Mouse (Mus musculus) limb, embryonic 10.5 days (tissue): ENCODE results near the gene Bicra. TPM values are rescaled to one million over a fixed set of nuclear protein-coding genes. Genes with fewer than 3 reads are reported as not detected.

Experiments
- DNase-seq: peaks from one replicate; pipeline ENCODE4 v3.0.0-alpha.2; 2017; ENCODE audit warnings: low spot score
- H3K27ac ChIP-seq: fragments of 300-500 bp; sonication (generic); 2 replicates; pipeline ENCODE4 v1.5.1; 2016; ENCODE audit warnings: mild to moderate bottlenecking
- H3K27me3 ChIP-seq: fragments of 300-500 bp; sonication (generic); 2 replicates; pipeline ENCODE4 v1.6.1; 2016; ENCODE audit warnings: low read depth, mild to moderate bottlenecking; ENCODE audit not compliant: poor library complexity, severe bottlenecking
- H3K36me3 ChIP-seq: fragments of 300-500 bp; sonication (generic); 2 replicates; pipeline ENCODE4 v1.6.1; 2016; ENCODE audit warnings: mild to moderate bottlenecking, moderate library complexity
- H3K4me1 ChIP-seq: fragments of 300-500 bp; sonication (generic); 2 replicates; pipeline ENCODE4 v1.6.1; 2016
- H3K4me3 ChIP-seq: fragments of 300-500 bp; sonication (generic); 2 replicates; pipeline ENCODE4 v1.5.1; 2016; ENCODE audit warnings: mild to moderate bottlenecking, moderate library complexity
- H3K9me3 ChIP-seq: fragments of 300-500 bp; sonication (generic); replicated peaks from 2 replicates; pipeline ENCODE4 v1.6.1; 2016; ENCODE audit warnings: mild to moderate bottlenecking
- WGBS: fragments of 180-500 bp; shearing (Covaris S2); methylation state at CpG from one replicate; pipeline ENCODE4 v1.1.7; 2016; 5-methylcytosine and 5-hydroxymethylcytosine counted together
- polyA plus RNA-seq: library from polyadenylated mRNA; unstranded; fragments of >200 nt; fragmentation: Nextera tagmentation; extraction: Ambion mirVana; gene quantifications from 2 replicates; pipeline ENCODE4 v1.2.1, GENCODE M21; 2016

Bicra gene
- polyA plus RNA-seq, 1 experiment from 2014 or later: 10.8 TPM

DNA sequence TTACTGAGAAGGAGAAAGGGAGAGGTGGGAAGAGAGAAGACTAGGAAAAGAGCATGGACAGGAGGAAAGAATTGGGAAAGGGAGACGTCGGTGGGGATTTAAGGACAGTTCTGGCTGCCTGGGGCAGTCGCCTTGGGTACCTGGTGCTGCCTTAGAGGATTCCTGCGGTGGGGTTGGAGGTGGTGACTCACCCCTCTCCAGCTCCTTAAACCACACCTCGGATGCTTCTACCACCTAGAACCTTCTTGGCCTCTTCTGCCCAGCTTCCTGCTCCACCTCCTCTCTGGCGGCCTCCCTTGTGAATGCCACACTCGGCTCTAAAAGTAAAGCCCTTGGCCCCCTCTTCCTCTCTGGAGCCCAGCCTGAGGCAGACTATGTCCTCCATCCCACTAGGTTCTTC, 92.2 kb downstream of the Bicra start:
- 0 out of 2 replicates have a peak overlapping the region, but pooled peaks have one; percentile 51 for H3K27ac ChIP-seq
- no peak for DNase-seq
- 15% methylated on average over 7 of the region's 7 CpGs for WGBS
- peaks cover 8% of the 10 kb centered on the region for H3K4me1 ChIP-seq
- no peaks in the 10 kb centered on the region for H3K36me3 ChIP-seq
- no peaks in the 10 kb centered on the region for H3K9me3 ChIP-seq
- peak overlapping the region; percentile 46 for H3K4me3 ChIP-seq
- peaks cover 16% of the 10 kb centered on the region for H3K27me3 ChIP-seq

DNA sequence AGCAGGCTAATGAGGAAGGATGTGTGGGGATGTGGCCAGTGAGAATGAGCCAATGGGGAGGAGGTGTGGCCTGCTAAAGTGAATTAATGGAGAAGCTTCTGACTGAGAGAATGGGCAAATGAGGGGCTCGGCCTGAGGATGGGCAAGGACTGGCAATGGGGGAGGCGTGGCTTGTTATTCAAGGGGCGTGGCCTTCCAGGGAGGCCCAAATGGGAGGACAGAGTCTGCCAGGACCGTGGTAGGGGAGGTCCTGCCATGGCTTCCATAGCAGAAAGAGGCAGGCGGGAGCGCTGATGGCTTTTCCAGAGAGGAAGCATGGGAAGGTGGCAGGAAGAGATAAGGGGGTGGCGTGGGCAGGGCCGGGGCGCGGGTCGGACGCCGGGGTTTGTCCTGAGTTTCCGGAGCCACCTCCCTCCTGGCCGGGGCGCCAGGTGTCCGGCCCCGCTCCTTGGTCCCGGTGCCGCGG, 92.7 kb downstream of the Bicra start:
- Histone ChIP-seq H3K27me3 (peaks cover 16% of the 10 kb centered on the region), H3K4me3 (peak overlapping the region; percentile 46), H3K4me1 (peaks cover 8% of the 10 kb centered on the region), H3K27ac (0 out of 2 replicates have a peak overlapping the region, but pooled peaks have one; percentile 51), H3K36me3 (no peaks in the 10 kb centered on the region), H3K9me3 (no peaks in the 10 kb centered on the region)
- DNase-seq: no peak
- WGBS: 5% methylated on average over 21 of the region's 21 CpGs

- H3K4me1 ChIP-seq: peaks cover 8% of the 10 kb centered on the region
- no peak for DNase-seq
- peaks cover 16% of the 10 kb centered on the region for H3K27me3 ChIP-seq
- H3K36me3 ChIP-seq: no peaks in the 10 kb centered on the region
- no peaks in the 10 kb centered on the region for H3K9me3 ChIP-seq
- H3K27ac ChIP-seq: no peak overlapping the region
- 90% methylated on average over 7 of the region's 7 CpGs for WGBS
- 0 out of 2 replicates have a peak overlapping the region, but pooled peaks have one; percentile 46 for H3K4me3 ChIP-seq
Observed at GRCm38 (mm10) chr7:15954436-15954835, 93.3 kb downstream of the Bicra start.

- peaks cover 11% of the 10 kb centered on the region for H3K4me1 ChIP-seq
- no peaks in the 10 kb centered on the region for H3K9me3 ChIP-seq
- 93% methylated on average over 13 of the region's 13 CpGs for WGBS
- no peak overlapping the region for H3K4me3 ChIP-seq
- DNase-seq: no peak
- H3K36me3 ChIP-seq: no peaks in the 10 kb centered on the region
- peaks cover 16% of the 10 kb centered on the region for H3K27me3 ChIP-seq
- H3K27ac ChIP-seq: no peak overlapping the region
Observed at GRCm38 (mm10) chr7:15953307-15954074, 94.2 kb downstream of the Bicra start.

DNA sequence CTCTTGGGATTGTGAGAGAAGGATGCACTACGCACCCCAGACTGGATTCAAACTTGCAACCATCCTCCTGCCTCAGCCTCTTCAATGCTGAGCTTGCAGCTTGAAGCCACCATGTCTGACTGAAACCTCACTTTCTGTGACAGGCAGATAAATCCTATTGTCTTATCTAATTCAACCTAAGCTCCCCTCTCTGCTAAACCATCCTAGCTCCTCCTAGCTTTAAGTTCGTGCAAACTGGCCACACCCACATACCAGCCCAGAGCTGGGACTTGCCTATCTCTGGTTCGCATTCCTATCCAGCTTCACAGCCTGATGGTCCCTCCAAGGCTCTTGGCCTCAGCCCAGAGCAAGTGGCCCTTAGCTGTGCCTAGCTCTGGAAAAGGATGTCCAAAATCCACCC, 95.3 kb downstream of the Bicra start:
- H3K4me3 ChIP-seq: no peak overlapping the region
- peaks cover 16% of the 10 kb centered on the region for H3K4me1 ChIP-seq
- peaks cover 16% of the 10 kb centered on the region for H3K27me3 ChIP-seq
- DNase-seq: no peak
- no peak overlapping the region for H3K27ac ChIP-seq
- no peaks in the 10 kb centered on the region for H3K36me3 ChIP-seq
- H3K9me3 ChIP-seq: no peaks in the 10 kb centered on the region
- 68% methylated on average over 3 of the region's 3 CpGs for WGBS

GRCm38 (mm10) chr7:15950008-15950407, 97.7 kb downstream of the Bicra start:
- 84% methylated on average over 15 of the region's 15 CpGs for WGBS
- Histone ChIP-seq H3K27me3 (peaks cover 5% of the 10 kb centered on the region; the same call in 1 of the 2 replicates), H3K27ac (no peak overlapping the region), H3K4me3 (no peak overlapping the region), H3K4me1 (peaks cover 18% of the 10 kb centered on the region), H3K36me3 (0 out of 2 replicates have a peak, but pooled peaks cover under 1% of the 10 kb centered on the region), H3K9me3 (no peaks in the 10 kb centered on the region)
- DNase-seq: no peak

DNA sequence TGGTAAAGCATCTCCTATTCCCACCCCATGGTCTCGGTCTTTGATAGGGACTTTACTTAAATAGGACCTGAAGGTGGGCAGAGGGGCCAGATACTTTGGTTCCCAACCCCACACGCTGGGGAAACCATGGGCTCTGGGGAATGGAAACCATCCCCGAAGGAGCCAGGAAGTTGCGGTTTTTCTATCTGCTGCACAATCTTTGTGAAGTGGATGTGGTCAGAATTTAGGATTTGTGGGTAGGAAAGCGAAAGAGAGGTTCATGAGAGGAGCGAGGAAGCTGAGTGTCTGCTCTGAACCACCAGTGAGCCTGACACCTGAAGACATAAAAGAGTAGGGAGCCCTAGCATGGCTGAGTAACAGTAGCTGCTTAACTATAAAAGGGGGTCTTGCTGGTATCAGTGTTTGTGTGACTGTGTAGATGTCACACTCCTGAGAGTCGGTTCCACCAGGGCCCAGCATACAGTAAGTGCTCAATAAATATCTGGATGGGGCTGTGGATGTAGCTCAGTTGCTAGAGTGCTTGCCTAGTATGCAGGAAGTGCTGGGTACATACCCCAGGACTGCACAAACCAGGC, 98.4 kb downstream of the Bicra start:
- Histone ChIP-seq H3K9me3 (no peaks in the 10 kb centered on the region), H3K27ac (no peak overlapping the region), H3K4me1 (peaks cover 22% of the 10 kb centered on the region), H3K36me3 (peaks cover 7% of the 10 kb centered on the region), H3K4me3 (no peak overlapping the region), H3K27me3 (no peaks in the 10 kb centered on the region; the same call in 1 of the 2 replicates)
- DNase-seq: no peak
- WGBS: 86% methylated on average over 7 of the region's 7 CpGs

DNA sequence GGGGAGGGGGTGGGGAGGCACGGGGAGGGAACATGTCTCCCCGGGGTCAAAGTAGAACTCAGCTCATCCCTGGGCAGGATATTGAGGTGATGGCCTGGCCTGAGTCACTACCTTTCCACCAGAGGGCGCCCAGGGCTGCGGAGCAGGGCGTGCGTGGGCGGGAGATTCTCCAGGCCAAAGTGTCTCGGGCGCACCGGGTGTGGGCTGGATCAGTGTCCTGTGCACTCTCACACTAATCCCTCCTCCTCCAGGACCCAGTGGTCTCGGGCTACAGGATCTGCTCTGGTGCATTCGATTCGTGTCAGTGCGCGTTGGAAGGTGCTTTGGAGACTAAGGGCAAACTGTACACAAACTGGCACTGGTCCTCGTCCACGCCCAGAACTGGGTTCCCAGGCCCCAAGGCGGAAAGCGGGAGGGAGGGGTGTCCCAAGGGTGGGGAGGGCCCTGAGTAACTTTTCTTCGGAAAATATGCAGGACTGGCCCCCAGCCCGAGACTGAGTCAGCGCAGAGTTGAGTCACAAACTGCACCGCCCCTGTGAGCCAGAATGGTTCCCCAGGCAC, 99.3 kb downstream of the Bicra start:
- Histone ChIP-seq H3K27me3 (no peaks in the 10 kb centered on the region; the same call in 1 of the 2 replicates), H3K27ac (peak overlapping the region; percentile 74), H3K36me3 (peaks cover 16% of the 10 kb centered on the region), H3K9me3 (no peaks in the 10 kb centered on the region), H3K4me1 (peaks cover 25% of the 10 kb centered on the region), H3K4me3 (peak overlapping the region; percentile 43)
- peak; percentile 84 for DNase-seq
- WGBS: 5% methylated on average over 23 of the region's 23 CpGs

GRCm38 (mm10) chr7:15947653-15948260, 100.0 kb downstream of the Bicra start:
- DNase-seq: no peak
- H3K27me3 ChIP-seq: no peaks in the 10 kb centered on the region; the same call in 1 of the 2 replicates
- H3K4me1 ChIP-seq: peaks cover 25% of the 10 kb centered on the region
- 55% methylated on average over 4 of the region's 4 CpGs for WGBS
- H3K4me3 ChIP-seq: peak overlapping the region; percentile 43; the same call in 1 of the 2 replicates
- H3K36me3 ChIP-seq: peaks cover 23% of the 10 kb centered on the region
- no peak overlapping the region for H3K27ac ChIP-seq
- no peaks in the 10 kb centered on the region for H3K9me3 ChIP-seq

GRCm38 (mm10) chr7:15945721-15946536, 101.8 kb downstream of the Bicra start, which contains the start of gene Nop53:
Gene Nop53, minus strand, starts transcription at chr7:15946074.
- H3K4me1 ChIP-seq: peaks cover 25% of the 10 kb centered on the region
- no peaks in the 10 kb centered on the region for H3K9me3 ChIP-seq
- H3K36me3 ChIP-seq: peaks cover 41% of the 10 kb centered on the region
- H3K4me3 ChIP-seq: peak within 1 kb of the TSS; percentile 77
- peak within 1 kb of the TSS; percentile 96 for H3K27ac ChIP-seq
- 1% methylated on average over 59 of the region's 59 CpGs for WGBS
- no peaks in the 10 kb centered on the region; the same call in 1 of the 2 replicates for H3K27me3 ChIP-seq
- DNase-seq: peak; percentile 95

GRCm38 (mm10) chr7:15945211-15945610, 102.5 kb downstream of the Bicra start:
- Histone ChIP-seq H3K27me3 (no peaks in the 10 kb centered on the region; the same call in 1 of the 2 replicates), H3K4me1 (peaks cover 25% of the 10 kb centered on the region), H3K27ac (peak overlapping the region; percentile 96), H3K9me3 (no peaks in the 10 kb centered on the region), H3K4me3 (peak overlapping the region; percentile 77), H3K36me3 (peaks cover 48% of the 10 kb centered on the region)
- DNase-seq: no peak
- 8% methylated on average over 8 of the region's 8 CpGs for WGBS

DNA sequence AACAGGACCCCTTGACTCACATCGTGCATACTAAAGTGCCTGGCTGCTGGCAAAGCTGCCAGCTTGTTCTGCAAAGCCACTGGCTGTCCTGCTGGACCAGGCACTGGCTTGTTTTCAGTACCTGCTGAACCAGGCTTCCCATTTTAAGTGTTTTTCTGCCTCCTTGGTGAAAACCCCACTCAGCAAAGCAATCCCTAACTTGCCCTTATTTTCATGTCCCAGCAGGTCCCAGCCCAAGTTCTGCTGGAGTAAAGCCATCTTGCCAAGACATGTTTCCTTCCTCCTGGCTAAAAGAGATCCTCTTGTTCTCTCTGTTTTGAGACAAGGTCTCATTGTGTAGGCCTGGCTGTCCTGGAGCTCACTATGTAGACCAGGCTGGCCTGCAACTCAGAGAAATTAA, 103.4 kb downstream of the Bicra start:
- WGBS: 94% methylated on average over 1 of the region's 1 CpGs
- H3K27me3 ChIP-seq: no peaks in the 10 kb centered on the region
- H3K4me1 ChIP-seq: peaks cover 25% of the 10 kb centered on the region
- peaks cover 57% of the 10 kb centered on the region for H3K36me3 ChIP-seq
- H3K4me3 ChIP-seq: peak overlapping the region; percentile 77
- H3K9me3 ChIP-seq: no peaks in the 10 kb centered on the region
- H3K27ac ChIP-seq: no peak overlapping the region
- no peak for DNase-seq
